Mouse (Mus musculus) thymus, postnatal 4 days (tissue): ENCODE data around the gene Wfikkn1.
A peak's percentile ranks its signal among the peaks of the same experiment; 100 is the strongest.

Experiments
- DNase-seq: peaks from one replicate; pipeline ENCODE4 v3.0.0; 2021

Gene Wfikkn1

GRCm38 (mm10) chr17:25867836-25868600 is 12.6 kb downstream of the Wfikkn1 start:
- DNase-seq, result no peak

- DNase-seq, result peak; percentile 56
Observed at GRCm38 (mm10) chr17:25867509-25867835, 13.2 kb downstream of the Wfikkn1 start.

- no peak for DNase-seq
Observed at GRCm38 (mm10) chr17:25866172-25866571, 14.5 kb downstream of the Wfikkn1 start.

GRCm38 (mm10) chr17:25865288-25865687 is 15.4 kb downstream of the Wfikkn1 start:
- no peak for DNase-seq

GRCm38 (mm10) chr17:25864311-25864710 is 16.3 kb downstream of the Wfikkn1 start:
- no peak for DNase-seq

- no peak for DNase-seq
Observed at GRCm38 (mm10) chr17:25863681-25864080, 17.0 kb downstream of the Wfikkn1 start.

- no peak for DNase-seq
Observed at GRCm38 (mm10) chr17:25861704-25862612, 18.7 kb downstream of the Wfikkn1 start.

GRCm38 (mm10) chr17:25860832-25861703 is 19.6 kb downstream of the Wfikkn1 start, which contains the start of gene Wdr90:
Gene Wdr90, minus strand, starts transcription at chr17:25861501.
- peak; percentile 89 for DNase-seq

GRCm38 (mm10) chr17:25860229-25860628 is 20.4 kb downstream of the Wfikkn1 start:
- DNase-seq, result no peak

GRCm38 (mm10) chr17:25844396-25844901 is 36.2 kb downstream of the Wfikkn1 start, which contains the start of gene Rhot2:
Gene Rhot2, minus strand, starts transcription at chr17:25844851.
- peak; percentile 98 for DNase-seq

- no peak for DNase-seq
Observed at GRCm38 (mm10) chr17:25843636-25844395, 36.8 kb downstream of the Wfikkn1 start.

- no peak for DNase-seq
Observed at GRCm38 (mm10) chr17:25843122-25843521, 37.5 kb downstream of the Wfikkn1 start.

GRCm38 (mm10) chr17:25842509-25842908 is 38.1 kb downstream of the Wfikkn1 start:
- DNase-seq, result no peak

- DNase-seq, result no peak
Observed at GRCm38 (mm10) chr17:25841117-25841880, 39.4 kb downstream of the Wfikkn1 start, which contains the start of gene Gm20683. Gene Gm20683, minus strand, starts transcription at chr17:25841763.

GRCm38 (mm10) chr17:25840519-25840918 is 40.1 kb downstream of the Wfikkn1 start:
- no peak for DNase-seq

- DNase-seq, result no peak
Observed at GRCm38 (mm10) chr17:25839455-25840235, 41.0 kb downstream of the Wfikkn1 start.

- no peak for DNase-seq
Observed at GRCm38 (mm10) chr17:25838904-25839303, 41.8 kb downstream of the Wfikkn1 start.

GRCm38 (mm10) chr17:25837533-25837932 is 43.1 kb downstream of the Wfikkn1 start:
- DNase-seq, result no peak

- DNase-seq, result peak; percentile 75
Observed at GRCm38 (mm10) chr17:25837076-25837410, 43.6 kb downstream of the Wfikkn1 start, which contains the start of gene Rhbdl1. Gene Rhbdl1, minus strand, starts transcription at chr17:25837295.
